Mouse (Mus musculus) embryonic stem cell, embryonic (primary cell): ENCODE results near the gene Tor4a.

Experiments used
- CTCF ChIA-PET, 4 experiments: fragments of 300-600 bp in 2 of 4; fragments of 350-600 bp in 2 of 4; sonication (Branson Sonifier 250); formaldehyde crosslinking; loops; one replicate each; lab custom pipeline; 2022; ENCODE audit warnings: inconsistent platforms in 2 of 4; lab: Charles Lee
- POLR2A ChIA-PET, 4 experiments: fragments of 300-600 bp in 2 of 4; fragments of 350-600 bp in 2 of 4; sonication (Branson Sonifier 250); formaldehyde crosslinking; loops; one replicate each; lab custom pipeline; 2022; ENCODE audit warnings: antibody characterized with exemption in 4 of 4, inconsistent platforms in 1 of 4; lab: Charles Lee

Gene Tor4a

GRCm38 (mm10) chr2:25156177-25156576 is 40.5 kb downstream of the Tor4a start:
- CTCF ChIA-PET, result interaction anchor here in 2 of 4 experiments (0.7 to 2.9 kb wide), 6 partner anchors 10 to 816 kb away, joined by 3 to 8 read pairs (median 4); partner anchors contain the start of gene Nrarp (in 1 of the 2)
- POLR2A ChIA-PET, result interaction anchor here in 2 of 4 experiments (0.7 to 1.3 kb wide), 4 partner anchors 11 to 18 kb away, joined by 3 read pairs; no protein-coding TSS in a partner anchor

GRCm38 (mm10) chr2:25151280-25151956 is 45.3 kb downstream of the Tor4a start:
- ChIA-PET POLR2A (interaction anchor here in 2 of 4 experiments (0.6 to 1.7 kb wide), 3 partner anchors 34 to 60 kb away, joined by 3 to 5 read pairs (median 4); partner anchors contain the start of gene Nelfb (in 1 of the 2)), CTCF (interaction anchor here in 1 of 4 experiments (0.7 kb wide), 1 partner anchor 13 kb away, joined by 3 read pairs; no protein-coding TSS in a partner anchor)

GRCm38 (mm10) chr2:25149643-25150042 is 47.0 kb downstream of the Tor4a start:
- CTCF ChIA-PET, result interaction anchor here in 1 of 4 experiments (0.6 to 1.4 kb wide), 2 partner anchors 29 to 31 kb away, joined by 3 to 5 read pairs; partner anchors contain the start of gene Nrarp
- POLR2A ChIA-PET, result interaction anchor here in 2 of 4 experiments (1.3 to 2.3 kb wide), 2 partner anchors 14 to 74 kb away, joined by 3 to 7 read pairs; partner anchors contain the start of gene Tubb4b (in 1 of the 2)

GRCm38 (mm10) chr2:25147892-25148291 is 48.8 kb downstream of the Tor4a start:
- CTCF ChIA-PET, result interaction anchor here in 2 of 4 experiments (0.6 to 0.9 kb wide), 3 partner anchors 10 to 124 kb away, joined by 3 to 5 read pairs (median 3); no protein-coding TSS in a partner anchor
- POLR2A ChIA-PET, result interaction anchor here in 1 of 4 experiments (2.1 kb wide), 1 partner anchor 16 kb away, joined by 4 read pairs; no protein-coding TSS in a partner anchor

GRCm38 (mm10) chr2:25147398-25147797 is 49.3 kb downstream of the Tor4a start:
- CTCF ChIA-PET, result interaction anchor here in 3 of 4 experiments (0.6 kb wide), 3 partner anchors 21 to 124 kb away, joined by 3 to 5 read pairs (median 3); no protein-coding TSS in a partner anchor

GRCm38 (mm10) chr2:25145346-25145745 is 51.3 kb downstream of the Tor4a start:
- POLR2A ChIA-PET, result interaction anchor here in 1 of 4 experiments (0.7 to 1.6 kb wide), 4 partner anchors 11 to 210 kb away, joined by 3 to 4 read pairs (median 3); no protein-coding TSS in a partner anchor
- CTCF ChIA-PET, result interaction anchor here in 2 of 4 experiments (1.0 to 1.3 kb wide), 4 partner anchors 12 to 35 kb away, joined by 3 to 8 read pairs (median 4); partner anchors contain the start of gene Nrarp (in 1 of the 2)

More at GRCm38 (mm10) chr2:25147398-25147797, 49.3 kb downstream of the Tor4a start:
- POLR2A ChIA-PET, result interaction anchor here in 1 of 4 experiments (2.1 kb wide), 1 partner anchor 16 kb away, joined by 4 read pairs; no protein-coding TSS in a partner anchor
